Comparison of ENCODE assay signal across 11 mouse cellular contexts in genomic region chr16:40504262-40504960, GRCm38 (mm10).
DNase-seq lines count a peak whose midpoint lies in the region; ATAC-seq lines count a peak whose summit lies in the region.
"Had no signal": no experiment of that assay in that cellular context is flagged by ENCODE, and none has a peak within 500 bp of the region (broad histone marks: within the 10 kb centered on the region; RNA-seq: fewer than 3 reads in every experiment).

No protein-coding gene starts in this region.

- H3K36me3 ChIP-seq in neural tube, embryonic 13.5 days: no peaks in the 10 kb centered on the region
- H3K36me3 ChIP-seq in hindbrain, embryonic 13.5 days: no peaks in the 10 kb centered on the region
- no peaks in the 10 kb centered on the region for H3K36me3 ChIP-seq in kidney, embryonic 15.5 days
- H3K36me3 ChIP-seq: limb, embryonic 15.5 days had no signal

- H3K9ac ChIP-seq in neural tube, embryonic 13.5 days: no peak overlapping the region
- H3K9ac ChIP-seq in hindbrain, embryonic 13.5 days: no peak overlapping the region
- no peak overlapping the region for H3K9ac ChIP-seq in kidney, embryonic 15.5 days
- H3K9ac ChIP-seq: limb, embryonic 15.5 days had no signal

- 32% methylated on average over 3 of the region's 3 CpGs for WGBS in neural tube, embryonic 13.5 days
- 26% methylated on average over 3 of the region's 3 CpGs for WGBS in hindbrain, embryonic 13.5 days
- 67% methylated on average over 3 of the region's 3 CpGs for WGBS in kidney, embryonic 15.5 days

- H3K9me3 ChIP-seq in neural tube, embryonic 13.5 days: no peaks in the 10 kb centered on the region
- no peaks in the 10 kb centered on the region for H3K9me3 ChIP-seq in hindbrain, embryonic 13.5 days
- H3K9me3 ChIP-seq in kidney, embryonic 15.5 days (replicated peaks): no peaks in the 10 kb centered on the region
- H3K9me3 ChIP-seq: limb, embryonic 15.5 days had no signal

- DNase-seq in neural tube, embryonic 10.5 days (ENCODE audit: extremely low spot score, low spot score): no peak
- DNase-seq in layer of hippocampus, postnatal 36 days: peak; percentile 7 to 16
- no peak for DNase-seq in kidney, adult 18-20 months
- DNase-seq: adrenal gland, postnatal 10 days; cerebellum, adult 8-10 months had no signal

- H3K27ac ChIP-seq in neural tube, embryonic 13.5 days (replicated peaks): peak overlapping the region; percentile 55
- H3K27ac ChIP-seq in hindbrain, embryonic 13.5 days: peak overlapping the region; percentile 67
- H3K27ac ChIP-seq in kidney, embryonic 15.5 days: no peak overlapping the region
- H3K27ac ChIP-seq: limb, embryonic 15.5 days had no signal

- no peak overlapping the region for H3K4me3 ChIP-seq in neural tube, embryonic 13.5 days
- H3K4me3 ChIP-seq in hindbrain, embryonic 13.5 days: no peak overlapping the region
- no peak overlapping the region for H3K4me3 ChIP-seq in kidney, embryonic 15.5 days (replicated peaks)
- H3K4me3 ChIP-seq: limb, embryonic 15.5 days had no signal

- H3K4me1 ChIP-seq in neural tube, embryonic 13.5 days (replicated peaks): peaks cover 8% of the 10 kb centered on the region
- peaks cover 8% of the 10 kb centered on the region for H3K4me1 ChIP-seq in hindbrain, embryonic 13.5 days (replicated peaks)
- no peaks in the 10 kb centered on the region for H3K4me1 ChIP-seq in kidney, embryonic 15.5 days
- H3K4me1 ChIP-seq: limb, embryonic 15.5 days had no signal

- peak; percentile 56; the same call in 1 of the 2 replicates for ATAC-seq in neural tube, embryonic 13.5 days (ENCODE audit: low read depth)
- peak; percentile 74 for ATAC-seq in hindbrain, embryonic 13.5 days (ENCODE audit: low FRiP score)
- no peak for ATAC-seq in kidney, embryonic 15.5 days (replicated peaks; ENCODE audit: low FRiP score)
- ATAC-seq in monocyte, adult 5-6 weeks (replicated peaks; ENCODE audit: insufficient number of reproducible peaks, low FRiP score, low TSS enrichment, poor library complexity, severe bottlenecking): no peak
- ATAC-seq: intestine, postnatal 0 days had no signal

- H3K4me2 ChIP-seq in neural tube, embryonic 13.5 days: no peak overlapping the region
- H3K4me2 ChIP-seq in hindbrain, embryonic 13.5 days: no peak overlapping the region
- no peak overlapping the region for H3K4me2 ChIP-seq in kidney, embryonic 15.5 days
- H3K4me2 ChIP-seq: limb, embryonic 15.5 days had no signal

- H3K27me3 ChIP-seq in neural tube, embryonic 13.5 days: no peaks in the 10 kb centered on the region
- H3K27me3 ChIP-seq in hindbrain, embryonic 13.5 days: no peaks in the 10 kb centered on the region
- no peaks in the 10 kb centered on the region for H3K27me3 ChIP-seq in kidney, embryonic 15.5 days
- H3K27me3 ChIP-seq: limb, embryonic 15.5 days had no signal

Comparison
In these comparisons a context has a peak if more than half of its experiments do, and no peak if none do; other contexts are left out.
1. ATAC-seq: peak in neural tube, embryonic 13.5 days (single experiment) and hindbrain, embryonic 13.5 days (single experiment); none in kidney, embryonic 15.5 days (single experiment) and monocyte, adult 5-6 weeks (single experiment).
2. DNase-seq: peak in layer of hippocampus, postnatal 36 days (2 of 2); none in neural tube, embryonic 10.5 days (single experiment) and kidney, adult 18-20 months (single experiment).